Mouse (Mus musculus) skeletal muscle tissue, postnatal 0 days (tissue): ENCODE data around the gene Jdp2. TPM values are rescaled to one million over a fixed set of nuclear protein-coding genes. Genes with fewer than 3 reads are reported as not detected.

Experiments used
- polyA plus RNA-seq: library from polyadenylated mRNA; unstranded; fragments of >200 nt; fragmentation: Nextera tagmentation; extraction: Ambion mirVana; gene quantifications from 2 replicates; pipeline ENCODE4 v1.2.1, GENCODE M21; 2015

The Jdp2 gene
- 0.69 and 0.87 TPM in 2 replicates for polyA plus RNA-seq

DNA sequence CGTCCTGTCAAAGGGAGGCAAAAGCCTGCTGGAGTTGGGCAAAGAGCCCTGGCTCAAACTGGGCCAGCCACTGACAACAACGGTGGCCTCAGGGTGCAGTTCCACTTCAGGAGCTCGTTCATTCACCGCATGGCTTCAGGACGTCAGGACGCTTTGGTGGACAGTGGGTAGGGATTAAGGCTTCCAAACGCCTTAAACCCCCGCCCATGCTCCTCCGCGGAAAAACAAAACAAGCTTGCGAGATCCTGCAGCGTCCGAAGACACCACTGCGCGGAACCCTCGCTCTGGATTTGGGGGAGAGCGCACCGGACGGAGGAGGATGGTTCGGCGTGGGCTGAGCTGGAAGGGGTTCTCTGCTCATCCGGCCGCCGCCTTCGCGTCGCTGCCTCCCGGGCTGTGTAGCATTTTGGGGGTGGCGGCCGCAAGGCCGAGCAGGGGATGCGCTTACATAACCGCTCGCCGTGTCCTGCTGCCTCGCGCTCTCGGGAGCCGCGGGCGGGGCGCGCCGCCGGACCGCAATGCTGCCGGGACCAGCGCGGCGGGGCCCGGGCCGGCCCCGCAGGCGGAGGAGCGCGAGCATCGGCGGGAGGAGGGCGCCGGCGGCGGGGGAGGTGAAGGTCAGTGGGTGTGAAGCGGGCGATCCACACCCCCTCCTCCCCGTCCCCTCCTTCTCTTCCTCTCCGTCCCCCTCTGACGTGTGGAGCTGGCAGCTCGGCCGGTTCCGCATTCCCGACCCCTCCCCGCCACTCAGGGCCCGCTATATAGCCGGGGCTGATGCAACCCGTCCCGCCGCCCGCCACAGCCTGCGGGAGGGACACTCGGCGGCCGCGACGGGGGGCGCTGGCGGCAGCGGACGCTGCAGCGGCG lies at the start of gene Jdp2:
Gene Jdp2 (plus strand): TSS at position 417 of the 867 bp plus-strand sequence.

DNA sequence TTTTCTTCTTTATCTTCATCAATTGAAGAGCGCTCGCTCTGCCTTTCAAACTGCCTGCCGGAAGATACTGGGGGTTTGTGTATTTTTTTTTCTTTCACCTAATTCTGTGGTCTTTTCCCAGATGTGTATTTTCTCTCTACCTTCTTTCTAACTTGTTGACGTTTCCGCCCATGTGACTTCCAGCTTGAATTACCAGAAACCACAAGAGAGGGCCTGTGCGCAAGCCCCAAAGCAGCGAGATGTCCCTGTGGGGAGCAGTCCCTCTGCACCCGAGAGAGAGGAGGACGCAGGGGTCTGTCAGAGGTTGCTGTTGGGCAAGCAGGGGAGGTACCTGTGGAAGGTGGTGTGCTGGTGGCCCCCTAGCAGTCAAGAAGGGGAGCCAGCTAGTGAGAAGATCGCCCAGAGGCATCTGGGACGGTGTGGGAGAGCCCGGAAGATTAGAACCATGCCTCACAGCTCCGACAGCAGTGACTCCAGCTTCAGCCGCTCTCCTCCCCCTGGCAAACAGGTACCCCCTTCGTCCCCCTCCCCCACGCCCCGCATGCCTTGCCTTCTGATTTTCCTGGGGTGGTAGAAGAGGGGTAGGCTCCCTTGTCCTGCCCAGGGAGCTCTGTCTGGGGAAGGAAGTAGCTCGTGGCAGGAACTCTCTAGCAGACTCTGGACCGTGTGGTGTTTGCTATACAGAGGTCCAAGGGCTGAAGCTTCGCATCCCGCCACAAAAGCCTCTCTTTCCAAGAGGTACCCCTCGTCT lies 87.8 kb downstream of the Jdp2 start, which contains the start of gene Batf:
Gene Batf (plus strand): TSS at position 204 of the 751 bp plus-strand sequence.

Other genes starting within 250 kb of the Jdp2 start
- 197 and 209 TPM in 2 replicates for gene Tmed10, start 224.2 kb upstream of the Jdp2 start, polyA plus RNA-seq
- gene Fos, start 125.1 kb upstream of the Jdp2 start, polyA plus RNA-seq = 10.3 and 23.9 TPM in 2 replicates
- gene Batf, start 87.6 kb downstream of the Jdp2 start, polyA plus RNA-seq = 1.2 and 1.4 TPM in 2 replicates
- 1.0 and 1.6 TPM in 2 replicates for gene Flvcr2, start 147.5 kb downstream of the Jdp2 start, polyA plus RNA-seq
- gene Erg28, start 225.5 kb downstream of the Jdp2 start, polyA plus RNA-seq = 26.0 and 32.9 TPM in 2 replicates
- gene Ttll5, start 225.6 kb downstream of the Jdp2 start, polyA plus RNA-seq = 5.2 and 5.3 TPM in 2 replicates